Mouse (Mus musculus) forebrain, embryonic 16.5 days (tissue): ENCODE results near the gene Shisa6. TPM values are rescaled to one million over a fixed set of nuclear protein-coding genes. Genes with fewer than 3 reads are reported as not detected.

Experiments used
- ATAC-seq: fragments of 200-750 bp; cut with Nextera tagmentation; 2 replicates; pipeline ENCODE4 v1.8.0; 2017; ENCODE audit warnings: mild to moderate bottlenecking, moderate library complexity
- H3K27ac ChIP-seq: fragments of 300-500 bp; sonication (generic); 2 replicates; pipeline ENCODE4 v1.5.1; 2014; ENCODE audit warnings: low read length, control low read depth
- H3K27me3 ChIP-seq: fragments of 300-500 bp; sonication (generic); replicated peaks from 2 replicates; pipeline ENCODE4 v1.6.1; 2014; ENCODE audit warnings: low read length; ENCODE audit not compliant: control insufficient read depth, insufficient read depth
- H3K36me3 ChIP-seq: fragments of 300-500 bp; sonication (generic); 2 replicates; pipeline ENCODE4 v1.6.1; 2014; ENCODE audit not compliant: control insufficient read depth, insufficient read depth
- H3K4me1 ChIP-seq: fragments of 300-500 bp; sonication (generic); replicated peaks from 2 replicates; pipeline ENCODE4 v1.6.1; 2014; ENCODE audit warnings: low read length; ENCODE audit not compliant: control insufficient read depth, insufficient read depth
- H3K4me2 ChIP-seq: fragments of 300-500 bp; sonication (generic); 2 replicates; pipeline ENCODE4 v1.6.1; 2014; ENCODE audit warnings: mild to moderate bottlenecking, low read length, control low read depth
- H3K4me3 ChIP-seq: fragments of 300-500 bp; sonication (generic); replicated peaks from 2 replicates; pipeline ENCODE4 v1.5.1; 2014; ENCODE audit warnings: mild to moderate bottlenecking, low read length, control low read depth
- H3K9ac ChIP-seq: fragments of 300-500 bp; sonication (generic); replicated peaks from 2 replicates; pipeline ENCODE4 v1.6.1; 2014; ENCODE audit warnings: low read depth, low read length, control low read depth
- H3K9me3 ChIP-seq: fragments of 300-500 bp; sonication (generic); 2 replicates; pipeline ENCODE4 v1.6.1; 2016; ENCODE audit warnings: low read length; ENCODE audit not compliant: control insufficient read depth
- WGBS: fragments of 180-500 bp; shearing (Covaris S2); extraction: QIAGEN DNeasy Blood & Tissue Kit; methylation state at CpG from one replicate; pipeline ENCODE4 v1.1.7; 2014; 5-methylcytosine and 5-hydroxymethylcytosine counted together
- polyA plus RNA-seq: library from polyadenylated mRNA; unstranded; fragments of >200 nt; fragmentation: Nextera tagmentation; extraction: Ambion mirVana; gene quantifications from 2 replicates; pipeline ENCODE4 v1.2.1, GENCODE M21; 2015

The Shisa6 gene
- 1.6 and 1.7 TPM in 2 replicates for polyA plus RNA-seq

- H3K9me3 ChIP-seq = no peaks in the 10 kb centered on the region
- ATAC-seq = peak; percentile 66
- peaks cover 37% of the 10 kb centered on the region for H3K4me1 ChIP-seq
- H3K27me3 ChIP-seq = peaks cover 28% of the 10 kb centered on the region
- WGBS = under 1% methylated on average over 82 of the region's 89 CpGs
- H3K4me2 ChIP-seq = peak within 1 kb of the TSS; percentile 91
- H3K9ac ChIP-seq = peak within 1 kb of the TSS; percentile 76
- H3K27ac ChIP-seq = peak within 1 kb of the TSS; percentile 61
- H3K4me3 ChIP-seq = peak within 1 kb of the TSS; percentile 71
- H3K36me3 ChIP-seq = no peaks in the 10 kb centered on the region
Observed at GRCm38 (mm10) chr11:66525371-66526045, at the start of gene Shisa6. TSS of gene Shisa6 (minus strand) at chr11:66525964.

- Histone ChIP-seq H3K9me3 (no peaks in the 10 kb centered on the region), H3K4me2 (no peak overlapping the region), H3K27me3 (no peaks in the 10 kb centered on the region), H3K9ac (no peak overlapping the region), H3K4me1 (peaks cover 8% of the 10 kb centered on the region; the same call in 1 of the 2 replicates), H3K4me3 (no peak overlapping the region), H3K27ac (no peak overlapping the region), H3K36me3 (no peaks in the 10 kb centered on the region)
- 2% methylated on average over 2 of the region's 2 CpGs for WGBS
- ATAC-seq = peak; percentile 72
Observed at GRCm38 (mm10) chr11:66573888-66574287, 48.1 kb upstream of the Shisa6 start.

- Histone ChIP-seq H3K27me3 (no peaks in the 10 kb centered on the region), H3K4me1 (peaks cover 20% of the 10 kb centered on the region), H3K9ac (no peak overlapping the region), H3K9me3 (no peaks in the 10 kb centered on the region), H3K36me3 (no peaks in the 10 kb centered on the region), H3K4me2 (no peak overlapping the region), H3K4me3 (no peak overlapping the region), H3K27ac (no peak overlapping the region)
- 66% methylated on average over 4 of the region's 4 CpGs for WGBS
- ATAC-seq = no peak
Observed at GRCm38 (mm10) chr11:66569045-66569444, 43.3 kb upstream of the Shisa6 start.

GRCm38 (mm10) chr11:66568386-66568791 is 42.6 kb upstream of the Shisa6 start:
- Histone ChIP-seq H3K4me1 (peaks cover 16% of the 10 kb centered on the region), H3K9ac (no peak overlapping the region), H3K27ac (no peak overlapping the region), H3K4me2 (no peak overlapping the region), H3K36me3 (no peaks in the 10 kb centered on the region), H3K4me3 (no peak overlapping the region), H3K9me3 (no peaks in the 10 kb centered on the region), H3K27me3 (no peaks in the 10 kb centered on the region)
- peak; percentile 87 for ATAC-seq
- WGBS = 18% methylated on average over 4 of the region's 4 CpGs

DNA sequence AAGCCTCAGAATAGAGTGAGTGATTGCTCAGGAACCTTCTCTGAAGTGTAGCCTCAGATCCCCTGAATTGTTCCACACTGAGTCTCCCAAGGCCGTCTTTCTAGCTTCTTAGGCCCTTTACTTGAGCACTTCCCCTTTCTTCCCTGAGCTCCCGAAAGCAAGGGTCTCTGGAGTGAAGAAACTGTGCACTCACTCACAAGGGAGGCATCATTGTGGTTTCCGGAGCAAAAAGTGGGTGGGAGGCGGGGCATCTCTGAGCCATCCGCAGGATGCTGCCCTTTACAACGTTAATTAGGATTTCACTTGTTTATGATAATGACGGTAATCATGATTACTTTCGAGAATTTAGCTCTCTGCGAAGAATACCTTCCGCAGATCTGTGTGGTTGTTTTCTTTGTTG is 41.6 kb upstream of the Shisa6 start:
- H3K9me3 ChIP-seq = no peaks in the 10 kb centered on the region
- no peaks in the 10 kb centered on the region for H3K27me3 ChIP-seq
- no peak for ATAC-seq
- no peaks in the 10 kb centered on the region for H3K36me3 ChIP-seq
- 16% methylated on average over 10 of the region's 10 CpGs for WGBS
- H3K4me3 ChIP-seq = no peak overlapping the region
- H3K4me2 ChIP-seq = no peak overlapping the region; the same call in 1 of the 2 replicates
- no peak overlapping the region for H3K9ac ChIP-seq
- no peak overlapping the region for H3K27ac ChIP-seq
- peaks cover 16% of the 10 kb centered on the region for H3K4me1 ChIP-seq

GRCm38 (mm10) chr11:66562274-66562673 is 36.5 kb upstream of the Shisa6 start:
- Histone ChIP-seq H3K4me3 (no peak overlapping the region), H3K4me2 (no peak overlapping the region), H3K27me3 (no peaks in the 10 kb centered on the region), H3K36me3 (no peaks in the 10 kb centered on the region), H3K4me1 (peaks cover 4% of the 10 kb centered on the region; the same call in 1 of the 2 replicates), H3K9me3 (no peaks in the 10 kb centered on the region), H3K9ac (no peak overlapping the region), H3K27ac (no peak overlapping the region)
- WGBS = 74% methylated on average over 7 of the region's 7 CpGs
- no peak for ATAC-seq

DNA sequence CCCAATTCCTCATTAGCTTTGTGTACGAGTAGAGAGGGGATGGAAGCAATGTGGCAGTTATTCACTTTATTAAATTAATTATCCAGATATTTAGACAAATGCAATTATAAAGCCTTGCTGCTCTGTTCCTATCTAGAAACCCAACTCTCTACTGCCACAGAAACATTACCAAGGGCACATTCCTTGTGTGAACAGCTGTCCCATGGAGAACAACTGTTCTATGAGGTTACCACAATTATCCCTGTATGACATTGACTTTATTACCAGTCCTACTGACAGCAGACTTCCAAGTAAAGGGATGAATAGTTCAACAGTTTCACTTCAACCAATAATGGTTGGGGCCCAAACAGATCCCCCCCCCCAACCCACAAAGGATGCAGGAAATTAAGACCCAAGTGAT is 12.1 kb upstream of the Shisa6 start:
- H3K4me3 ChIP-seq = no peak overlapping the region
- no peaks in the 10 kb centered on the region for H3K4me1 ChIP-seq
- H3K27ac ChIP-seq = no peak overlapping the region
- no peaks in the 10 kb centered on the region for H3K27me3 ChIP-seq
- H3K9ac ChIP-seq = no peak overlapping the region
- no peaks in the 10 kb centered on the region for H3K9me3 ChIP-seq
- H3K36me3 ChIP-seq = no peaks in the 10 kb centered on the region
- no peak for ATAC-seq
- 78% methylated on average over 1 of the region's 1 CpGs for WGBS
- no peak overlapping the region for H3K4me2 ChIP-seq

GRCm38 (mm10) chr11:66535866-66536265 is 10.1 kb upstream of the Shisa6 start:
- no peak overlapping the region for H3K27ac ChIP-seq
- WGBS = 90% methylated on average over 9 of the region's 9 CpGs
- no peaks in the 10 kb centered on the region for H3K9me3 ChIP-seq
- no peak overlapping the region for H3K9ac ChIP-seq
- H3K27me3 ChIP-seq = no peaks in the 10 kb centered on the region
- H3K36me3 ChIP-seq = no peaks in the 10 kb centered on the region
- no peak for ATAC-seq
- no peaks in the 10 kb centered on the region for H3K4me1 ChIP-seq
- H3K4me3 ChIP-seq = no peak overlapping the region
- no peak overlapping the region for H3K4me2 ChIP-seq

- H3K27ac ChIP-seq = no peak overlapping the region
- WGBS = 26% methylated on average over 4 of the region's 4 CpGs
- ATAC-seq = no peak
Observed at GRCm38 (mm10) chr11:66535156-66535555, 9.4 kb upstream of the Shisa6 start.

More at GRCm38 (mm10) chr11:66535156-66535555, 9.4 kb upstream of the Shisa6 start:
- Histone ChIP-seq H3K36me3 (no peaks in the 10 kb centered on the region), H3K4me2 (no peak overlapping the region), H3K9ac (no peak overlapping the region), H3K9me3 (no peaks in the 10 kb centered on the region), H3K4me1 (no peaks in the 10 kb centered on the region), H3K27me3 (no peaks in the 10 kb centered on the region), H3K4me3 (no peak overlapping the region)
